20 mouse cellular contexts compared by ENCODE assay signal in genomic region chr1:126149966-126150365, GRCm38 (mm10).
DNase-seq lines count a peak whose midpoint lies in the region; ATAC-seq lines count a peak whose summit lies in the region.
"Had no signal": no experiment of that assay in that cellular context is flagged by ENCODE, and none has a peak within 500 bp of the region (broad histone marks: within the 10 kb centered on the region; RNA-seq: fewer than 3 reads in every experiment).

No protein-coding gene starts in this region.

- no peaks in the 10 kb centered on the region for H3K36me3 ChIP-seq in liver, embryonic 11.5 days (ENCODE audit: control insufficient read depth, insufficient read depth, low read length)
- H3K36me3 ChIP-seq: embryonic facial prominence, embryonic 10.5 days; embryonic facial prominence, embryonic 12.5 days; G1E had no signal

- H3K4me3 ChIP-seq in liver, embryonic 11.5 days (ENCODE audit: low read depth, low read length) = no peak overlapping the region
- H3K4me3 ChIP-seq: embryonic facial prominence, embryonic 10.5 days; embryonic facial prominence, embryonic 12.5 days; forebrain, embryonic 13.5 days had no signal

- no peak overlapping the region for H3K27ac ChIP-seq in liver, embryonic 11.5 days (ENCODE audit: low read depth, low read length)
- H3K27ac ChIP-seq: embryonic facial prominence, embryonic 10.5 days; embryonic facial prominence, embryonic 12.5 days; forebrain, embryonic 13.5 days had no signal

- no peak overlapping the region for H3K9ac ChIP-seq in liver, embryonic 11.5 days (ENCODE audit: low read depth, low read length)
- H3K9ac ChIP-seq: embryonic facial prominence, embryonic 12.5 days; forebrain, embryonic 13.5 days had no signal

- DNase-seq in ES-CJ7 (ENCODE audit: low read depth, low spot score) (peak; percentile 55), R1 (ENCODE audit: low read depth, low spot score) (peak; percentile 33)
- no peak for DNase-seq in kidney, adult 18-20 months
- DNase-seq in liver, embryonic 11.5 days (ENCODE audit: low spot score) = no peak
- DNase-seq in spleen, adult 18-20 months = no peak
- DNase-seq: adrenal gland, adult 8-10 months; adrenal gland, postnatal 14 days; adrenal gland, postnatal 36 days; cerebellum, adult 11-12 months; cerebellum, adult 2 months; cerebellum, adult 9-10 months; cerebellum, postnatal 10 days; cerebellum, postnatal 25 days had no signal

- no peaks in the 10 kb centered on the region for H3K27me3 ChIP-seq in liver, embryonic 11.5 days (replicated peaks; ENCODE audit: control insufficient read depth, insufficient read depth, low read length)
- H3K27me3 ChIP-seq: embryonic facial prominence, embryonic 12.5 days; forebrain, embryonic 13.5 days; Patski had no signal

- H3K4me2 ChIP-seq in liver, embryonic 11.5 days = no peak overlapping the region
- H3K4me2 ChIP-seq: embryonic facial prominence, embryonic 12.5 days; forebrain, embryonic 13.5 days had no signal

- no peaks in the 10 kb centered on the region for H3K4me1 ChIP-seq in liver, embryonic 11.5 days (replicated peaks; ENCODE audit: control insufficient read depth, insufficient read depth, low read length)
- H3K4me1 ChIP-seq: embryonic facial prominence, embryonic 10.5 days; embryonic facial prominence, embryonic 12.5 days had no signal

- ATAC-seq in liver, embryonic 11.5 days (replicated peaks; ENCODE audit: low FRiP score) = no peak
- ATAC-seq: activated CD4-positive, CD25-positive, alpha-beta regulatory T cell, adult 4 months; forebrain, embryonic 13.5 days; forebrain, embryonic 16.5 days; Patski had no signal

- no peaks in the 10 kb centered on the region for H3K9me3 ChIP-seq in liver, embryonic 11.5 days (ENCODE audit: control insufficient read depth, low read length)
- H3K9me3 ChIP-seq: embryonic facial prominence, embryonic 10.5 days; embryonic facial prominence, embryonic 12.5 days; forebrain, embryonic 13.5 days had no signal

Comparison
In these comparisons a context has a peak if more than half of its experiments do, and no peak if none do; other contexts are left out.
1. DNase-seq: peak in ES-CJ7 (single experiment) and R1 (single experiment); none in kidney, adult 18-20 months (single experiment), liver, embryonic 11.5 days (single experiment) and spleen, adult 18-20 months (0 of 2).